Mouse (Mus musculus) MEL (cell line): ENCODE data around the gene Tax1bp1. TPM values are rescaled to one million over a fixed set of nuclear protein-coding genes. Genes with fewer than 3 reads are reported as not detected.

Experiments used
- DNase-seq: peaks from one replicate; pipeline ENCODE4 v3.0.0; 2011; ENCODE audit warnings: low read depth, low spot score
- H3K27ac ChIP-seq: 2 replicates; pipeline ENCODE4 v1.5.1; 2012; ENCODE audit warnings: low read depth, mild to moderate bottlenecking, control low read depth, low read length, moderate library complexity; ENCODE audit not compliant: control insufficient read depth
- H3K27me3 ChIP-seq, 2 experiments: fragments of 150-350 bp in 1 of 2; sonication (generic) in 1 of 2; 2 replicates each; pipeline ENCODE4 v1.6.1; 2012; ENCODE audit warnings: low read length in 2 of 2, mild to moderate bottlenecking in 2 of 2, improper control_type of control experiment in 1 of 2, moderate library complexity in 1 of 2; ENCODE audit not compliant: insufficient read depth in 2 of 2, control insufficient read depth in 1 of 2
- H3K36me3 ChIP-seq, 2 experiments: 2 replicates each; pipeline ENCODE4 v1.6.1; 2012 to 2014; ENCODE audit warnings: low read length in 2 of 2, improper control_type of control experiment in 1 of 2, inconsistent platforms in 1 of 2, mild to moderate bottlenecking in 1 of 2; ENCODE audit not compliant: insufficient read depth in 2 of 2, control insufficient read depth in 1 of 2
- H3K4me1 ChIP-seq, 2 experiments: fragments of 150-350 bp in 1 of 2; sonication (generic) in 1 of 2; 2 replicates each; pipeline ENCODE4 v1.6.1; 2012; ENCODE audit warnings: low read length in 2 of 2, improper control_type of control experiment in 1 of 2, mild to moderate bottlenecking in 1 of 2; ENCODE audit not compliant: insufficient read depth in 2 of 2, control insufficient read depth in 1 of 2
- H3K4me3 ChIP-seq, 2 experiments: fragments of 150-350 bp in 1 of 2; sonication (generic) in 1 of 2; 2 replicates each; pipeline ENCODE4 v1.5.1; 2012; ENCODE audit warnings: low read depth in 2 of 2, low read length in 2 of 2, mild to moderate bottlenecking in 2 of 2, moderate library complexity in 2 of 2, control low read depth in 1 of 2, improper control_type of control experiment in 1 of 2; ENCODE audit not compliant: control insufficient read depth in 1 of 2, insufficient read depth in 1 of 2
- H3K79me2 ChIP-seq: 2 replicates; pipeline ENCODE4 v1.6.1; 2012; ENCODE audit warnings: mild to moderate bottlenecking, low read length, moderate library complexity; ENCODE audit not compliant: control insufficient read depth, poor library complexity, insufficient read depth
- H3K9ac ChIP-seq: 2 replicates; pipeline ENCODE4 v1.6.1; 2012; ENCODE audit warnings: low read depth, mild to moderate bottlenecking, control low read depth, low read length, moderate library complexity; ENCODE audit not compliant: control insufficient read depth, poor library complexity, severe bottlenecking
- H3K9me3 ChIP-seq: fragments of 150-350 bp; sonication (generic); replicated peaks from 2 replicates; pipeline ENCODE4 v1.6.1; 2012; ENCODE audit warnings: mild to moderate bottlenecking, low read length, improper control_type of control experiment, moderate library complexity; ENCODE audit not compliant: insufficient read depth
- BHLHE40 ChIP-seq: IDR thresholded peaks from 2 replicates; pipeline ENCODE4 v1.6.1; 2012; ENCODE audit warnings: low read depth, mild to moderate bottlenecking, inconsistent platforms, low read length, improper control_type of control experiment, borderline replicate concordance
- CHD1 ChIP-seq: IDR thresholded peaks from 2 replicates; pipeline ENCODE4 v1.6.1; 2012; ENCODE audit warnings: low read depth, mild to moderate bottlenecking, inconsistent platforms, low read length, improper control_type of control experiment
- CHD2 ChIP-seq: IDR thresholded peaks from 2 replicates; pipeline ENCODE4 v1.6.1; 2011; ENCODE audit warnings: low read length, improper control_type of control experiment
- CTCF ChIP-seq, 3 experiments: IDR thresholded peaks in 2 of 3; conservative IDR thresholded peaks in 1 of 3; 2 replicates each; pipeline ENCODE4 v1.5.1; 2011 to 2012; ENCODE audit warnings: low read length in 3 of 3, low read depth in 2 of 3, mild to moderate bottlenecking in 2 of 3, improper control_type of control experiment in 1 of 3, inconsistent platforms in 1 of 3, mixed read lengths in 1 of 3, moderate library complexity in 1 of 3; ENCODE audit not compliant: control insufficient read depth in 1 of 3, insufficient read depth in 1 of 3, poor library complexity in 1 of 3, severe bottlenecking in 1 of 3
- E2F4 ChIP-seq: IDR thresholded peaks from 2 replicates; pipeline ENCODE4 v1.6.1; 2011; ENCODE audit warnings: low read depth, low read length, improper control_type of control experiment, borderline replicate concordance
- ELF1 ChIP-seq: IDR thresholded peaks from 2 replicates; pipeline ENCODE4 v1.6.1; 2014; ENCODE audit warnings: low read depth, mild to moderate bottlenecking, inconsistent platforms, low read length, improper control_type of control experiment, moderate library complexity
- EP300 ChIP-seq, 2 experiments: IDR thresholded peaks; 2 replicates each; pipeline ENCODE4 v1.6.1; 2011; ENCODE audit warnings: improper control_type of control experiment in 2 of 2, low read length in 2 of 2, low read depth in 1 of 2, mild to moderate bottlenecking in 1 of 2
- ETS1 ChIP-seq: IDR thresholded peaks from 2 replicates; pipeline ENCODE4 v1.6.1; 2012; ENCODE audit warnings: low read depth, mild to moderate bottlenecking, inconsistent platforms, low read length, improper control_type of control experiment, moderate library complexity
- GABPA ChIP-seq: IDR thresholded peaks from 2 replicates; pipeline ENCODE4 v1.6.1; 2012; ENCODE audit warnings: low read depth, mild to moderate bottlenecking, inconsistent platforms, low read length, improper control_type of control experiment, moderate library complexity
- HCFC1 ChIP-seq: IDR thresholded peaks from 2 replicates; pipeline ENCODE4 v1.6.1; 2012; ENCODE audit warnings: low read depth, mild to moderate bottlenecking, inconsistent platforms, low read length, improper control_type of control experiment, moderate library complexity
- JUND ChIP-seq: IDR thresholded peaks from 2 replicates; pipeline ENCODE4 v1.6.1; 2011; ENCODE audit warnings: low read depth, mild to moderate bottlenecking, improper control_type of control experiment, low read length
- KAT2A ChIP-seq: conservative IDR thresholded peaks from 2 replicates; pipeline ENCODE4 v1.6.1; 2012; ENCODE audit warnings: low read depth, low read length, improper control_type of control experiment, inconsistent platforms
- MAZ ChIP-seq: IDR thresholded peaks from 2 replicates; pipeline ENCODE4 v1.6.1; 2012; ENCODE audit warnings: low read depth, mild to moderate bottlenecking, inconsistent platforms, low read length, improper control_type of control experiment
- MEF2A ChIP-seq: IDR thresholded peaks from 2 replicates; pipeline ENCODE4 v1.6.1; 2014; ENCODE audit warnings: low read depth, mild to moderate bottlenecking, inconsistent platforms, low read length, improper control_type of control experiment; ENCODE audit not compliant: poor library complexity, insufficient replicate concordance, severe bottlenecking; ENCODE audit errors: extremely low read depth
- MYB ChIP-seq: IDR thresholded peaks from 2 replicates; pipeline ENCODE4 v1.6.1; 2011; ENCODE audit warnings: mild to moderate bottlenecking, low read depth, low read length, improper control_type of control experiment
- MYC ChIP-seq: IDR thresholded peaks from 2 replicates; pipeline ENCODE4 v1.6.1; 2011; ENCODE audit warnings: low read depth, mild to moderate bottlenecking, low read length, improper control_type of control experiment, moderate library complexity
- NELFE ChIP-seq: IDR thresholded peaks from 2 replicates; pipeline ENCODE4 v1.6.1; 2011; ENCODE audit warnings: low read depth, low read length, improper control_type of control experiment
- NRF1 ChIP-seq: IDR thresholded peaks from 2 replicates; pipeline ENCODE4 v1.6.1; 2014; ENCODE audit warnings: low read depth, mild to moderate bottlenecking, inconsistent platforms, low read length, improper control_type of control experiment, moderate library complexity; ENCODE audit not compliant: poor library complexity, insufficient read depth, severe bottlenecking
- POLR2A ChIP-seq, 2 experiments: IDR thresholded peaks; 2 replicates each; pipeline ENCODE4 v1.6.1; 2011 to 2012; ENCODE audit warnings: low read length in 2 of 2, mild to moderate bottlenecking in 2 of 2, control low read depth in 1 of 2, improper control_type of control experiment in 1 of 2, low read depth in 1 of 2, moderate library complexity in 1 of 2; ENCODE audit not compliant: control insufficient read depth in 1 of 2, insufficient read depth in 1 of 2, poor library complexity in 1 of 2
- POLR2AphosphoS2 ChIP-seq: IDR thresholded peaks from 2 replicates; pipeline ENCODE4 v1.6.1; 2011; ENCODE audit warnings: low read length, improper control_type of control experiment
- POLR2AphosphoS5 ChIP-seq: IDR thresholded peaks from 2 replicates; pipeline ENCODE4 v1.6.1; 2012; ENCODE audit warnings: low read depth, borderline replicate concordance, mild to moderate bottlenecking, inconsistent platforms, low read length, moderate library complexity, mixed read lengths
- RCOR1 ChIP-seq: IDR thresholded peaks from 2 replicates; pipeline ENCODE4 v1.6.1; 2012; ENCODE audit warnings: low read depth, mild to moderate bottlenecking, inconsistent platforms, low read length, improper control_type of control experiment
- SIN3A ChIP-seq: IDR thresholded peaks from 2 replicates; pipeline ENCODE4 v1.6.1; 2012; ENCODE audit warnings: low read length, improper control_type of control experiment, inconsistent platforms
- SMC3 ChIP-seq: IDR thresholded peaks from 2 replicates; pipeline ENCODE4 v1.6.1; 2011; ENCODE audit warnings: low read depth, low read length, improper control_type of control experiment
- TAL1 ChIP-seq: IDR thresholded peaks from 2 replicates; pipeline ENCODE4 v1.6.1; 2012; ENCODE audit warnings: mild to moderate bottlenecking, inconsistent platforms, low read length, moderate library complexity, mixed read lengths
- TBP ChIP-seq: IDR thresholded peaks from 2 replicates; pipeline ENCODE4 v1.8.0; 2011; ENCODE audit warnings: low read depth, low read length, improper control_type of control experiment
- TCF12 ChIP-seq: IDR thresholded peaks from 2 replicates; pipeline ENCODE4 v1.6.1; 2014; ENCODE audit warnings: low read depth, mild to moderate bottlenecking, inconsistent platforms, low read length, improper control_type of control experiment, moderate library complexity
- UBTF ChIP-seq: IDR thresholded peaks from 2 replicates; pipeline ENCODE4 v1.6.1; 2012; ENCODE audit warnings: low read depth, mild to moderate bottlenecking, inconsistent platforms, low read length, improper control_type of control experiment, moderate library complexity, borderline replicate concordance; ENCODE audit not compliant: insufficient read depth
- USF1 ChIP-seq: IDR thresholded peaks from 2 replicates; pipeline ENCODE4 v1.6.1; 2014; ENCODE audit warnings: low read depth, mild to moderate bottlenecking, inconsistent platforms, low read length, improper control_type of control experiment, moderate library complexity
- USF2 ChIP-seq, 2 experiments: IDR thresholded peaks; 2 replicates each; pipeline ENCODE4 v1.6.1; 2011 to 2012; ENCODE audit warnings: improper control_type of control experiment in 2 of 2, low read length in 2 of 2, borderline replicate concordance in 1 of 2, inconsistent platforms in 1 of 2, low read depth in 1 of 2, mild to moderate bottlenecking in 1 of 2; ENCODE audit not compliant: insufficient read depth in 1 of 2
- ZC3H11A ChIP-seq: IDR thresholded peaks from 2 replicates; pipeline ENCODE4 v1.6.1; 2012; ENCODE audit warnings: low read depth, mild to moderate bottlenecking, inconsistent platforms, low read length, improper control_type of control experiment
- ZKSCAN1 ChIP-seq: IDR thresholded peaks from 2 replicates; pipeline ENCODE4 v1.6.1; 2012; ENCODE audit warnings: low read depth, mild to moderate bottlenecking, inconsistent platforms, low read length, improper control_type of control experiment, moderate library complexity
- ZMIZ1 ChIP-seq: IDR thresholded peaks from 2 replicates; pipeline ENCODE4 v1.6.1; 2012; ENCODE audit warnings: low read depth, mild to moderate bottlenecking, inconsistent platforms, low read length, improper control_type of control experiment, moderate library complexity
- ZNF384 ChIP-seq: IDR thresholded peaks from 2 replicates; pipeline ENCODE4 v1.6.1; 2012; ENCODE audit warnings: low read depth, mild to moderate bottlenecking, inconsistent platforms, low read length, improper control_type of control experiment
- polyA plus RNA-seq, 2 experiments: library from polyadenylated mRNA; stranded (reverse) in 1 of 2; unstranded in 1 of 2; fragments of >175 nt in 1 of 2; fragments of >200 nt in 1 of 2; gene quantifications; 2 replicates each; pipeline versions ENCODE4 v1.2.1 to v1.2.4; 2012; ENCODE audit warnings: low replicate concordance in 2 of 2, low read depth in 1 of 2; ENCODE audit not compliant: insufficient read length in 2 of 2, insufficient read depth in 1 of 2, missing spikeins in 1 of 2
- total RNA-seq: library from RNA; depleted of rRNA; stranded (reverse); fragments of 300-350 nt; gene quantifications from 2 replicates; pipeline ENCODE4 v1.2.3, GENCODE M21; 2012; rRNA removed

Gene Tax1bp1
- total RNA-seq: 39.8 and 46.0 TPM in 2 replicates
- polyA plus RNA-seq: 10 to 100 TPM in 1 of 2 experiments, not detected in 1; 45.6 TPM

DNA sequence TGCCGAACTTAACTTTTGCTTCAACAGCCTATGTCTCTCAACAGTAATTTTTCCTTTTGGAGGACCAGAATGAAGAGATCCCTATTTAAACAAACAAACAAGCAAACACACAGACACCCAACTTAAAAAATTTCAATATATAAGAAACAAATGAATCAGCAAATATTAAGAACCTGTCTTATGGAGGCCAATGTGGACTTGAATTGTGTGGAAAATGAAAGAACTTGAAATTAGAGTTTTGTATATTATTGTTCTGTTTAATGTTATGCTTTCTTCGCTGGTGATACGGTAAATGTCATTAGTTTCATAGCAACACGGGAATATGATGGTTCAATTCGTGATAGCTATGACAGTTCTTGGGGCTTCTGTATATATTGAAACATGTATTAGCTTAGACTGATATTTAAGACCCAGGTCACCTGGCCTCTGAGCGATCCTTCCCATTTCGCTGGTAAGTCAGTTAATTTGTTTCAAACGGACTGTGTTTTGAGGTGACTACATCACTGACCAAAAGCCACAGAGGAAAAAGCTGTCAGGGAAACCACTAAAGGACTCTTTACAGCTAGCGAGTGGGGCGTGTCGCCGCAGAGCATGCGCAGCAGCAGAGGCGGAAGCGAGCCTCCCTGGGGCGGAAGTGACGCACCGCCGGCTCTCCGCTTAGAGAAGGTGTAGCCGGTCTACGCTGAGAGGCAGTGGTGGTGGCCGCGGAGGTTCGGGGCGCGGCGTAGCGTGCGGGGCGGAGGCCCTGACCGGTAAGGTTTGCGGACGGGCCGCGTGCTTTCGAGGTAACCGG is at the start of gene Tax1bp1:
Gene Tax1bp1 (plus strand): TSS at position 626 of the 793 bp plus-strand sequence.
- H3K4me3 ChIP-seq: peak within 1 kb of the TSS; percentile 92 to 98
- peak; percentile 95 for DNase-seq
- H3K79me2 ChIP-seq: peaks cover 34% of the 10 kb centered on the region
- H3K9ac ChIP-seq: peak within 1 kb of the TSS; percentile 90
- peaks cover 0 to 11% of the 10 kb centered on the region in 2 experiments; a peak in 2 of 4 replicates for H3K36me3 ChIP-seq
- no peaks in the 10 kb centered on the region for H3K27me3 ChIP-seq
- H3K27ac ChIP-seq: peak within 1 kb of the TSS; percentile 64
- no peaks in the 10 kb centered on the region for H3K9me3 ChIP-seq
- H3K4me1 ChIP-seq: peaks cover 0 to 2% of the 10 kb centered on the region in 2 experiments; a peak in 1 of 4 replicates
- no peak for TF ChIP-seq BHLHE40
- no peak for TF ChIP-seq CHD2
- no peak for TF ChIP-seq CHD1
- TF ChIP-seq TBP: peak; percentile 75
- TF ChIP-seq EP300 (IDR thresholded peaks at IDR 0.05; ENCODE audit: low read depth in 1 of 2, low read length in 2 of 2): no peak
- no peak for TF ChIP-seq SMC3
- no peak for TF ChIP-seq MYB
- no peak for TF ChIP-seq ZNF384
- peak; percentile 58 for TF ChIP-seq TCF12
- TF ChIP-seq POLR2AphosphoS2: peak; percentile 77
- peak; percentile 72 to 74 for TF ChIP-seq POLR2A (IDR thresholded peaks at IDR 0.05; ENCODE audit: control insufficient read depth in 1 of 2, insufficient read depth in 1 of 2, low read depth in 1 of 2, low read length in 2 of 2, poor library complexity in 1 of 2)
- TF ChIP-seq KAT2A: no peak
- no peak for TF ChIP-seq CTCF (IDR thresholded peaks at IDR 0.05 in 2 of 3, conservative IDR thresholded peaks at IDR 0.05 in 1 of 3; ENCODE audit: control insufficient read depth in 1 of 3, insufficient read depth in 1 of 3, low read depth in 2 of 3, low read length in 3 of 3, poor library complexity in 1 of 3, severe bottlenecking in 1 of 3)
- peak; percentile 84 for TF ChIP-seq NELFE
- no peak for TF ChIP-seq GABPA
- TF ChIP-seq ELF1: peak; percentile 89
- no peak for TF ChIP-seq MEF2A
- peak; percentile 92 for TF ChIP-seq SIN3A
- 0 out of 2 replicates have a peak, but pooled peaks have one; percentile 6 for TF ChIP-seq ZC3H11A
- TF ChIP-seq MAZ: no peak; the same call in 1 of the 2 replicates
- TF ChIP-seq USF2 (IDR thresholded peaks at IDR 0.05; ENCODE audit: borderline replicate concordance in 1 of 2, insufficient read depth in 1 of 2, low read depth in 1 of 2, low read length in 2 of 2): no peak
- TF ChIP-seq HCFC1: peak; percentile 81
- TF ChIP-seq POLR2AphosphoS5: no peak
- TF ChIP-seq E2F4: no peak
- no peak for TF ChIP-seq JUND
- TF ChIP-seq ZMIZ1: peak; percentile 65; the same call in 1 of the 2 replicates
- TF ChIP-seq UBTF: no peak
- TF ChIP-seq ETS1: peak; percentile 32
- TF ChIP-seq TAL1: no peak
- TF ChIP-seq USF1: no peak
- TF ChIP-seq NRF1: peak; percentile 94
- 0 out of 2 replicates have a peak, but pooled peaks have one; percentile 25 for TF ChIP-seq MYC
- TF ChIP-seq RCOR1: 0 out of 2 replicates have a peak, but pooled peaks have one; percentile 28
- no peak for TF ChIP-seq ZKSCAN1
